Mouse (Mus musculus) frontal cortex, postnatal 10 days (tissue): ENCODE data around the gene Gsn.
A peak's percentile ranks its signal among the peaks of the same experiment; 100 is the strongest.

ENCODE experiments used
- DNase-seq, 2 experiments: peaks; one replicate each; pipeline ENCODE4 v3.0.0; 2022; ENCODE audit warnings: low spot score in 2 of 2, mixed read lengths in 1 of 2

Gene Gsn

DNA sequence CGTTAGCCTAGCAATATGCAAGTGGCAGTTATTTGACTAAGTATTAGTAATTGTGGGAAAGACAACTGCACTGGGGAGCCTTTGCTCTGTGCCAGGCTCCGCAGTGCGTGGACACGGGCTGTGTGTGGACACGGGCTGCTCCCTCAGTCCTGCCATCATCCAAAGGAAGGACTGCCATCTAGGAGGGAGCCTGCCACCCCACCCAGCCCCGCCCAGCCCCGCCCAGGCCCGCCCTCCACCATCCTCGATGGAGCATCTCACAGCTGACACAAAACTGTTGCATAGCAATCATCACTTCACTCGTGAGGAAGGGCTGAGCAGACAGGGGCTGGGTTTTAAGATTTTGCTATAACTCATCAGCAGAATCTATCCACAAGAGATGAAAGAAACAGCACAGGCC lies 69.8 kb downstream of the Gsn start:
- DNase-seq = no peak

DNA sequence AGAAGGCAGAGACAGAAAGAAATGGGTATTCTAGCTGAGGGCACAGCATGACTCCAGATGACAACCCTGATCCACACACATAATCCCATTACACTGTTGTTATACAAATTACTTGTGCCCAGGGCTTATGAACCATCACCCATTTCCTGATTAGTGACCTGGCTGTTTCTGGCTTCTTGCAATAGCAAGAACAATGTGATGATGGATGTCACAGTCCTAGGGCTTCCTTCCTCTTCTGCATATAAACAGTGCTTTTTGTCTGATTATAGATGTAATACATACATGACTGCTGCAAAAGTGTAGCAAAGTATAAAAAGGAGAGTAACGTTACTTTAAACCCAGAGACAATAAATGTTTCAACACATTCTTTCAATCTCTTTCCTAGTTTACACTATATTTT lies 70.8 kb downstream of the Gsn start:
- no peak for DNase-seq

- no peak for DNase-seq
Observed at GRCm38 (mm10) chr2:35327583-35327982, 71.4 kb downstream of the Gsn start.

DNA sequence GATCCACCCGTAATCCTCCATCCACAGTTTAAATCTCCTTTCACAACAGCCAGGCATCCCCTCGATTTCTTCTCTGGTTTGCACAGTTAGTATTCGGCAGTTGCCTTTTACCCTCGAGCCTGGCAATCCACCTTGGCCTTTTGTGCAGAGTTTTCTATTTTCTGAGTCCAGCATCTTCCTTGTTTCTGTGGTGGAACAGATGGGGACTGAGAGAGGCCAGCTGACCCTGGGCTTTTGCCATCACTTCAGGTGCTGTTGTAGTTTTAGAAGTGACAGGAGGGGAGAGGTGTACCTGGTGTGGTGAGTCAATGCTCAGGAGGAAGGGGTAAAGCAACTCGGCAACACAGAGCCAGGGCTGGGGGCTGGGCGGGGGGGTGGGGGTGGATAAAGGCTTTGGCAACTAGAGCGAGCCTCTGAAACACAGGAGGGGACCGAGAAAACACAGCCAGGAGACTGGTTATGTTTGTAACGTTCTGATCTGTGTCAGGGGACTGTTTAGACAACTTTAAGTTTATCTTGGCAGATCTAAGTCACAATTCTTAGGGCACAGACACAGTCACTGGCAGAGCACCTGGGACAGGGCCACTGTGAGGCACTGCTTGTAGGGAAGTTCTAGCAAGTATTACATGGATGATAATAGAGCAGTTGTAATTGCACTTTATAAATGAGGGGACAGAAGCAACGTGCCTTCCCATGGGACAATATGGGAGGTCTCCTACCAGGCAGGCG lies 72.0 kb downstream of the Gsn start:
- DNase-seq = no peak

DNA sequence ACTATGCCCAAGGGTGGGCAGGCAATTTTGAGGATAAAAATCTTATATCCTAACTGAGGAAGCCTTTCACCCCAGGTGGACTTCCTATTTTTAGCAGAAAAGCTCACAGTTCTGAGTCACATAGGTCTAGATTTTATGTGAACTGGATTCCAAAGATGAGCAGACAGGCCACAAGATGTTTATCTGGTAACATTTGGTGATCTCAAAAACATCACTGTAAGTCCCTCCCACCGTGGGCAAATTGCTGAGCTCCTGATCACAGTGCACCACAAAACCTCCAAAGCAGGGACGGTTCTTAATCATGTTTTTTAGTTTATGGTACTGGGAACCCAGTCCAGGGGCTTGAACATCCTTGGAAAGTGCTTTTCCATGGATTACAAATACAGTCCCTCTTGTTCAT lies 72.9 kb downstream of the Gsn start:
- DNase-seq = no peak

DNA sequence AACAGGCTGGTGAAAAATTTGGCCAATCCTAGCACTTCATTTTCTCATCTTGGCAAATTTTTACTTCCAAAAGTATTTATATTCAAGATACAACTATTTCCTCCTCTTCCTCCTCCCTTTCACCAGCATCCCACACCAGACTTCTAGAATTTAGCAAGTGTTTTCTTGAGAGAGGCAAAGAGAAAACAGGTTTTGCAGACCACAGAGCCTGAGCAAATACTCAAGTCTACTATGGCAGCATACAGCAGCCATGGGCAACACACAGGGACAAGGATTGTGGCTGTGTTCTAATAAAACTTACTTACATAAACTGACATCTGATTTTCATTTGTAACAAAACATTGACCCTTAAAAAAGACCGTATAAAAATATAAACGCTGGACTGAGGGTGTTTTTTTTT lies 75.0 kb downstream of the Gsn start:
- no peak for DNase-seq

DNA sequence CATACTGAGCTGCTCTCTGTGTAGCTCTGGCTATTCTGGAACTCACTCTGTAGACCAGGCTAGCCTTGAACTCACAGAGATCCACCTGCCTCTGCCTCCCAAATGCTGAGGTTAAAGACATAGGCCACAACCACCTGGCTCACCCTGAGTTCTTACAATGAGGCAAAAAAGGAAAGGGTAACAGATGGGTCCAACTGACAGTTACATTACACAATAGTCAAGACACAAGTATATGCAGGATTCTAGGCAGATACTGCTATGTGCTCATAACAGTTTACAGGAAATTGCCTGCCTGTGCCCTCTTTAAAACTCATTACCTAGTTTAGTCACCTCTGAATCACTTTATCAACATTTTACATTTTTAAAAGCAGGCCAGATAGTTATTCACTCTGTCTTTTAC lies 77.5 kb downstream of the Gsn start:
- no peak for DNase-seq

DNA sequence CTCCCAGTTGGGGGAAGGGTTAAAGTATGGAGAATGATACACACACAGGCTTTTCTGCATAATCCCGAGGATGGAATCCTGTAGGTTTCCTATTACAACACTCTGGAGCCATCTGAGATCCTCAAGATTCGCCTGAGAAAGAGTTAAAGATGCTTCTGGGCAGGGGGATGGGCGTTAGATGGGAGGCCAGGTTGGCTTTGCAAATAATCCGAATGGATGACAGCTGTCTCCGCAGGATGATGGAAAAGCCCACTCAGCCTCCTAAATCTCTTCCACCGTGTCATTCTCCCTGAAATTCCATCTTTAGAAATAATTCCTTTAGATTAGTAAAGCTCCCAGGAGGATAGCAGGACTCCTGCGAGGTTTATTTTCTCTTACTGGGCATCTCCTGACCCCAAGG lies 79.4 kb downstream of the Gsn start:
- DNase-seq = no peak

- peak; percentile 98 for DNase-seq
Observed at GRCm38 (mm10) chr2:35336388-35337280, 80.5 kb downstream of the Gsn start, which contains the start of gene Stom. Gene Stom, minus strand, starts transcription at chr2:35336976.

- no peak for DNase-seq
Observed at GRCm38 (mm10) chr2:35337419-35337818, 81.2 kb downstream of the Gsn start.

DNA sequence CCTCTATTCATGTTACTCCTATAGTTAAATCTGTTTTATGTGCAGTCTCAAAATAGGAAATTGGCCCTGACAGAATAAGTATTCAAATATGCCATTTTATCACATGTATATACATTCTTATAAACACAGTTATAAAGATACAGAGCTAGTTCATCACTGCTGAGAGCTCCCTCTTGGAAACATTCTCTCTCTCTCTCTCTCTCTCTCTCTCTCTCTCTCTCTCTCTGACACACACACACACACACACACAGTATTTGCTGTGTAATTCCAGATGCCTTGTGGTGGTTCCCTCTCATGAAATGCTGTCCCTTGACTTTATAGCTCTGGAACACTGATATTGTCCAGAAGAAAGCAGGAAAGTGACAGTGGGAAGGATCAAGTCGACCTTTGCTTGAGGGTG lies 81.9 kb downstream of the Gsn start:
- DNase-seq = no peak

DNA sequence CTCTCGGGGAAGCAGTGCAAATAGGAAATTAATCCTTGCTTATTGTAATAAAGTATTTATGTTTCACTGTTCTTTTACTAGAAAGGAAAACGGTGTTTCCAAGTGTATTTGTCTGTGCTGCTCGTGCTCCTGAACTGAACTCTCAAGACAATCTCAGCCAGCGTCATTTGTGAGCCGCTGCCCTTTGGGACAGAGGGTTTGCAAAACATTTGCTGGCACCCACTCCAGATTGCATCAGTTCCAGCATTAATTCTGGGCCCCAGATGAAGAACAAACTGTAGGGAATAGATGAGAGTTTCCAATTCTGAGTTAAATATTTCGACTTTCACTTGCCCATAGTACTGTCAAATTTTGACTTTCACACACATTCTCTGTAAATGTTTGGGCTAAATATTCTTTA lies 82.5 kb downstream of the Gsn start:
- no peak for DNase-seq

DNA sequence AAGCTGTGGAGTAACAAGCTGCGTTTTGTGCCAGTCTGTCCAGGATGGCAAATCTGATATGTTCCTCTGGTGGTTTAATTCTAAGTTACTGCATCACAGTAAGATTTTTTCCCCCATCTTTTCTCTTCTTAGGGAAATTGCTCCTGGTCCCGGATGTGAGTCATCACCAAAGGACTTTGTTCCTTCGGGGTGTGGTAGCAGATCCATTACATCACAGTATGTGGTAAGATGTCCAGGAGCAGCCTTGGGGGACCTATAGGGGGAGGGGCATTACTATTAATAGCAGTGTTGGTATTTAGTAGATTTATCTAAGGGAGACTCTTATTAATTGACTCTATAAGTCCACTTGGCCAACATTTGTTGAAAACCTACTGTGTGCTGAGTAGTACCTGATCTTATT lies 86.4 kb downstream of the Gsn start:
- no peak for DNase-seq

GRCm38 (mm10) chr2:35345984-35346383 lies 89.8 kb downstream of the Gsn start:
- no peak for DNase-seq

DNA sequence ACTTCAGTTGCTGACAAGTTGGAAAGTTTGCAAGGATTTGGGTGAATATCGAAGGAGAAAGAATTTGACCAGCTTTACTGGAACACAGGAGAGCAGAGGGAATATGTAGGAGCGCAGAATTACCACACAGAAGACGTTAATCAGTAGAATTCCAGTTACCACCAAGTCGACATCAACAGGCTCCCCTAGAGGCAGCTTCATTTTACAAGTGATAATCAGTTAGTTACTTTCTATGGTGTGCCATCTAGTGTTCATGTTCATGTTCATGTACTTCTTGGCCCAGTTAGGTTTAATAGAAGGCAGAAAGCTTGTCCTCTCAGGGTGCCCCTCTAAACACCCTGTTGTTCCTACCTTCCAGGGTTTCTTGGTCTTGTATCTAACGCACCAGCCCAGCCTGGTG lies 93.0 kb downstream of the Gsn start:
- DNase-seq = no peak
